Comparison of ENCODE assay signal across 21 mouse cellular contexts in genomic region chr4:35169571-35170125, GRCm38 (mm10). TPM values are rescaled to one million over a fixed set of nuclear protein-coding genes. Genes with fewer than 3 reads are reported as not detected.
DNase-seq lines count a peak whose midpoint lies in the region; ATAC-seq lines count a peak whose summit lies in the region.
"Had no signal": no experiment of that assay in that cellular context is flagged by ENCODE, and none has a peak within 500 bp of the region (broad histone marks: within the 10 kb centered on the region; RNA-seq: fewer than 3 reads in every experiment).

No protein-coding gene starts in this region.

- H3K4me3 ChIP-seq in intestine, embryonic 14.5 days (ENCODE audit: low read depth, low read length): no peak overlapping the region
- H3K4me3 ChIP-seq in intestine, embryonic 16.5 days (ENCODE audit: low read length): no peak overlapping the region
- no peak overlapping the region for H3K4me3 ChIP-seq in midbrain, embryonic 11.5 days (ENCODE audit: low read depth, low read length)
- no peak overlapping the region for H3K4me3 ChIP-seq in midbrain, embryonic 10.5 days
- no peak overlapping the region for H3K4me3 ChIP-seq in embryonic facial prominence, embryonic 15.5 days (replicated peaks)
- H3K4me3 ChIP-seq: heart, embryonic 10.5 days; hindbrain, embryonic 15.5 days; limb, embryonic 13.5 days had no signal

- H3K36me3 ChIP-seq in intestine, embryonic 14.5 days (ENCODE audit: control insufficient read depth, insufficient read depth, low read length): no peaks in the 10 kb centered on the region
- H3K36me3 ChIP-seq in intestine, embryonic 16.5 days (ENCODE audit: control insufficient read depth, insufficient read depth, low read length): no peaks in the 10 kb centered on the region
- H3K36me3 ChIP-seq in midbrain, embryonic 11.5 days (ENCODE audit: control insufficient read depth, insufficient read depth, low read length): no peaks in the 10 kb centered on the region
- no peaks in the 10 kb centered on the region for H3K36me3 ChIP-seq in midbrain, embryonic 10.5 days
- no peaks in the 10 kb centered on the region for H3K36me3 ChIP-seq in embryonic facial prominence, embryonic 15.5 days
- H3K36me3 ChIP-seq: heart, embryonic 10.5 days; hindbrain, embryonic 15.5 days; limb, embryonic 13.5 days had no signal

- DNase-seq in cerebellum, postnatal 14 days: peak; percentile 13 to 17
- peak; percentile 56 for DNase-seq in intestine, embryonic 14.5 days (ENCODE audit: low spot score)
- DNase-seq in midbrain, embryonic 11.5 days (ENCODE audit: low spot score, missing footprints): peak; percentile 61
- DNase-seq in midbrain, embryonic 10.5 days (ENCODE audit: low spot score): no peak
- DNase-seq in urinary bladder, postnatal 10 days (ENCODE audit: low spot score): no peak
- DNase-seq: cerebellum, adult 8-10 months; gastrocnemius, postnatal 25 days; heart, postnatal 14 days; kidney, adult 9 months; layer of hippocampus, postnatal 36 days; right cerebral cortex, adult 18-20 months; thymus, postnatal 36 days had no signal

- WGBS in intestine, embryonic 14.5 days: 54% methylated on average over 13 of the region's 13 CpGs
- WGBS in intestine, embryonic 16.5 days: 51% methylated on average over 13 of the region's 13 CpGs
- WGBS in midbrain, embryonic 11.5 days: 85% methylated on average over 13 of the region's 13 CpGs
- 84% methylated on average over 13 of the region's 13 CpGs for WGBS in midbrain, embryonic 10.5 days
- 29% methylated on average over 13 of the region's 13 CpGs for whole genome bisulfite sequencing in embryonic facial prominence, embryonic 15.5 days

- 0 out of 2 replicates have a peak, but pooled peaks cover 4% of the 10 kb centered on the region for H3K4me1 ChIP-seq in intestine, embryonic 14.5 days (replicated peaks; ENCODE audit: control insufficient read depth, insufficient read depth, low read length)
- H3K4me1 ChIP-seq in intestine, embryonic 16.5 days (ENCODE audit: control insufficient read depth, insufficient read depth, low read length): peaks cover 4% of the 10 kb centered on the region
- no peaks in the 10 kb centered on the region for H3K4me1 ChIP-seq in midbrain, embryonic 11.5 days (ENCODE audit: control insufficient read depth, insufficient read depth, low read length)
- H3K4me1 ChIP-seq in midbrain, embryonic 10.5 days: no peaks in the 10 kb centered on the region
- H3K4me1 ChIP-seq in embryonic facial prominence, embryonic 15.5 days: peaks cover 13% of the 10 kb centered on the region; the same call in 1 of the 2 replicates
- H3K4me1 ChIP-seq: heart, embryonic 10.5 days; hindbrain, embryonic 15.5 days had no signal

- no peak overlapping the region for H3K27ac ChIP-seq in intestine, embryonic 14.5 days (ENCODE audit: low read depth)
- no peak overlapping the region for H3K27ac ChIP-seq in intestine, embryonic 16.5 days (ENCODE audit: low read length)
- no peak overlapping the region for H3K27ac ChIP-seq in midbrain, embryonic 11.5 days (ENCODE audit: low read depth, low read length)
- H3K27ac ChIP-seq in midbrain, embryonic 10.5 days (replicated peaks): no peak overlapping the region
- no peak overlapping the region for H3K27ac ChIP-seq in embryonic facial prominence, embryonic 15.5 days (replicated peaks)
- H3K27ac ChIP-seq: heart, embryonic 10.5 days; hindbrain, embryonic 15.5 days; limb, embryonic 13.5 days had no signal

- H3K27me3 ChIP-seq in intestine, embryonic 14.5 days (replicated peaks; ENCODE audit: control insufficient read depth, insufficient read depth, low read length): no peaks in the 10 kb centered on the region
- no peaks in the 10 kb centered on the region for H3K27me3 ChIP-seq in intestine, embryonic 16.5 days (replicated peaks; ENCODE audit: control insufficient read depth, insufficient read depth, low read length)
- H3K27me3 ChIP-seq in midbrain, embryonic 11.5 days (ENCODE audit: control insufficient read depth, insufficient read depth, low read length): no peaks in the 10 kb centered on the region
- H3K27me3 ChIP-seq in midbrain, embryonic 10.5 days (ENCODE audit: low read depth, poor library complexity, severe bottlenecking): no peaks in the 10 kb centered on the region
- no peaks in the 10 kb centered on the region for H3K27me3 ChIP-seq in embryonic facial prominence, embryonic 15.5 days
- H3K27me3 ChIP-seq: hindbrain, embryonic 15.5 days; limb, embryonic 13.5 days; Patski had no signal

- no peak overlapping the region for H3K9ac ChIP-seq in intestine, embryonic 14.5 days (ENCODE audit: low read length)
- no peak overlapping the region for H3K9ac ChIP-seq in intestine, embryonic 16.5 days (ENCODE audit: low read depth, low read length)
- H3K9ac ChIP-seq in midbrain, embryonic 11.5 days (ENCODE audit: low read length): no peak overlapping the region
- no peak overlapping the region for H3K9ac ChIP-seq in embryonic facial prominence, embryonic 15.5 days
- H3K9ac ChIP-seq: hindbrain, embryonic 15.5 days; limb, embryonic 13.5 days had no signal

- no peak overlapping the region for H3K4me2 ChIP-seq in intestine, embryonic 14.5 days (ENCODE audit: low read length)
- H3K4me2 ChIP-seq in intestine, embryonic 16.5 days (ENCODE audit: low read depth, low read length): no peak overlapping the region
- no peak overlapping the region for H3K4me2 ChIP-seq in midbrain, embryonic 11.5 days
- no peak overlapping the region for H3K4me2 ChIP-seq in embryonic facial prominence, embryonic 15.5 days (replicated peaks)
- H3K4me2 ChIP-seq: hindbrain, embryonic 15.5 days; limb, embryonic 13.5 days had no signal

- H3K9me3 ChIP-seq in intestine, embryonic 14.5 days (ENCODE audit: control insufficient read depth, low read length): no peaks in the 10 kb centered on the region
- H3K9me3 ChIP-seq in intestine, embryonic 16.5 days (ENCODE audit: control insufficient read depth, low read length): no peaks in the 10 kb centered on the region
- H3K9me3 ChIP-seq in midbrain, embryonic 11.5 days (ENCODE audit: control insufficient read depth, low read length): no peaks in the 10 kb centered on the region
- no peaks in the 10 kb centered on the region for H3K9me3 ChIP-seq in midbrain, embryonic 10.5 days (replicated peaks)
- H3K9me3 ChIP-seq in embryonic facial prominence, embryonic 15.5 days (replicated peaks): no peaks in the 10 kb centered on the region
- H3K9me3 ChIP-seq: heart, embryonic 10.5 days; hindbrain, embryonic 15.5 days; limb, embryonic 13.5 days had no signal

- no peak for ATAC-seq in cerebellum, adult (ENCODE audit: insufficient number of reproducible peaks, low FRiP score, low TSS enrichment)
- no peak for ATAC-seq in intestine, embryonic 14.5 days (replicated peaks; ENCODE audit: low FRiP score, low TSS enrichment, low read depth)
- no peak for ATAC-seq in intestine, embryonic 16.5 days
- ATAC-seq in midbrain, embryonic 11.5 days (ENCODE audit: low FRiP score): no peak
- ATAC-seq in embryonic facial prominence, embryonic 15.5 days (ENCODE audit: insufficient number of reproducible peaks, low FRiP score, low TSS enrichment, low read depth): peak; percentile 25; the same call in 1 of the 2 replicates
- ATAC-seq: Patski had no signal

RNA-seq across cellular contexts. Expression of gene Mob3b, which starts 12.4 kb away (rescaled TPM):
- 21.2 and 21.3 TPM in 2 replicates for polyA plus RNA-seq in intestine, embryonic 14.5 days (2014; fragmentation: Nextera tagmentation; extraction: Ambion mirVana)
- polyA plus RNA-seq in intestine, embryonic 16.5 days (2015; fragmentation: Nextera tagmentation; extraction: Ambion mirVana): 27.3 and 27.5 TPM in 2 replicates
- 16.5 and 18.3 TPM in 2 replicates for polyA plus RNA-seq in midbrain, embryonic 11.5 days (2014; fragmentation: Nextera tagmentation; extraction: Ambion mirVana)
- 19.8 and 21.5 TPM in 2 replicates for polyA plus RNA-seq in midbrain, embryonic 10.5 days (2016; fragmentation: Nextera tagmentation; extraction: Ambion mirVana)
- 11.1 and 12.5 TPM in 2 replicates for polyA plus RNA-seq in embryonic facial prominence, embryonic 15.5 days (2015; fragmentation: Nextera tagmentation; extraction: Ambion mirVana)

RNA-seq across cellular contexts. Expression of gene Ifnk, which starts 17.8 kb away (rescaled TPM):
- polyA plus RNA-seq in intestine, embryonic 14.5 days (2014; fragmentation: Nextera tagmentation; extraction: Ambion mirVana): 0.23 and 0.70 TPM in 2 replicates
- polyA plus RNA-seq in intestine, embryonic 16.5 days (2015; fragmentation: Nextera tagmentation; extraction: Ambion mirVana): 0.29 and 0.45 TPM in 2 replicates
- polyA plus RNA-seq in midbrain, embryonic 11.5 days (2014; fragmentation: Nextera tagmentation; extraction: Ambion mirVana): 0.46 TPM in 1 of 2 replicates, not detected in the other
- polyA plus RNA-seq in midbrain, embryonic 10.5 days (2016; fragmentation: Nextera tagmentation; extraction: Ambion mirVana): 0.29 and 0.30 TPM in 2 replicates
- polyA plus RNA-seq in embryonic facial prominence, embryonic 15.5 days (2015; fragmentation: Nextera tagmentation; extraction: Ambion mirVana): not detected in 2 replicates
- polyA plus RNA-seq: Patski; spleen, adult 2 months; testis, adult 2 months had no signal

RNA-seq across cellular contexts. Expression of gene C9orf72, which starts 56.3 kb away (rescaled TPM):
- polyA plus RNA-seq in intestine, embryonic 14.5 days (2014; fragmentation: Nextera tagmentation; extraction: Ambion mirVana): 11.7 and 15.1 TPM in 2 replicates
- 9.6 and 11.5 TPM in 2 replicates for polyA plus RNA-seq in intestine, embryonic 16.5 days (2015; fragmentation: Nextera tagmentation; extraction: Ambion mirVana)
- polyA plus RNA-seq in midbrain, embryonic 11.5 days (2014; fragmentation: Nextera tagmentation; extraction: Ambion mirVana): 29.5 and 29.6 TPM in 2 replicates
- polyA plus RNA-seq in midbrain, embryonic 10.5 days (2016; fragmentation: Nextera tagmentation; extraction: Ambion mirVana): 19.5 and 22.6 TPM in 2 replicates
- polyA plus RNA-seq in embryonic facial prominence, embryonic 15.5 days (2015; fragmentation: Nextera tagmentation; extraction: Ambion mirVana): 13.0 and 15.4 TPM in 2 replicates

Comparison
In these comparisons a context has a peak if more than half of its experiments do, and no peak if none do; other contexts are left out.
1. DNase-seq: peak in cerebellum, postnatal 14 days (2 of 2), intestine, embryonic 14.5 days (single experiment) and midbrain, embryonic 11.5 days (single experiment); none in midbrain, embryonic 10.5 days (single experiment) and urinary bladder, postnatal 10 days (single experiment).